Mouse (Mus musculus) E14TG2a.4 (cell line): ENCODE data around the gene Gspt1.

ENCODE experiments used
- H3K27me3 ChIP-seq: 2 replicates; pipeline ENCODE4 v1.6.1; 2014; ENCODE audit warnings: low read length, control low read depth; ENCODE audit not compliant: insufficient read depth
- H3K36me3 ChIP-seq: 2 replicates; pipeline ENCODE4 v1.6.1; 2014; ENCODE audit warnings: low read length, control low read depth; ENCODE audit not compliant: insufficient read depth
- H3K4me1 ChIP-seq: replicated peaks from 2 replicates; pipeline ENCODE4 v1.6.1; 2014; ENCODE audit warnings: low read depth, low read length, control low read depth
- H3K4me3 ChIP-seq: replicated peaks from 2 replicates; pipeline ENCODE4 v1.5.1; 2014; ENCODE audit warnings: mild to moderate bottlenecking, low read length
- H3K9me3 ChIP-seq: 2 replicates; pipeline ENCODE4 v1.6.1; 2014; ENCODE audit warnings: low read length, control low read depth
- CTCF ChIP-seq: conservative IDR thresholded peaks from 2 replicates; pipeline ENCODE4 v1.5.1; 2014; ENCODE audit warnings: low read length
- NANOG ChIP-seq: IDR thresholded peaks from 2 replicates; pipeline ENCODE4 v1.6.1; 2014; ENCODE audit warnings: borderline replicate concordance, low read length, mixed read lengths
- POU5F1 ChIP-seq: IDR thresholded peaks from 2 replicates; pipeline ENCODE4 v1.6.1; 2014; ENCODE audit warnings: low read length, borderline replicate concordance

The Gspt1 gene

GRCm38 (mm10) chr16:11197052-11197451 is 57.1 kb downstream of the Gspt1 start:
- TF ChIP-seq CTCF (no peak), NANOG (no peak), POU5F1 (no peak)

GRCm38 (mm10) chr16:11193231-11193630 is 60.9 kb downstream of the Gspt1 start:
- peaks cover 75% of the 10 kb centered on the region for H3K36me3 ChIP-seq
- no peaks in the 10 kb centered on the region for H3K9me3 ChIP-seq
- peaks cover 44% of the 10 kb centered on the region for H3K4me1 ChIP-seq
- TF ChIP-seq POU5F1: no peak
- no peak for TF ChIP-seq NANOG
- H3K27me3 ChIP-seq: no peaks in the 10 kb centered on the region
- no peak overlapping the region for H3K4me3 ChIP-seq

More at GRCm38 (mm10) chr16:11197052-11197451, 57.1 kb downstream of the Gspt1 start:
- peaks cover 76% of the 10 kb centered on the region for H3K4me1 ChIP-seq
- H3K36me3 ChIP-seq: peaks cover 99% of the 10 kb centered on the region
- H3K27me3 ChIP-seq: no peaks in the 10 kb centered on the region
- no peaks in the 10 kb centered on the region for H3K9me3 ChIP-seq
- no peak overlapping the region for H3K4me3 ChIP-seq

- H3K4me3 ChIP-seq: no peak overlapping the region
- H3K36me3 ChIP-seq: peaks cover 44% of the 10 kb centered on the region
- H3K4me1 ChIP-seq: peaks cover 42% of the 10 kb centered on the region
- H3K9me3 ChIP-seq: no peaks in the 10 kb centered on the region
- H3K27me3 ChIP-seq: peaks cover 5% of the 10 kb centered on the region
- TF ChIP-seq CTCF (no peak), NANOG (no peak), POU5F1 (no peak)
These were observed 64.0 kb downstream of the Gspt1 start for GRCm38 (mm10) chr16:11190150-11190549.

- TF ChIP-seq CTCF (no peak), POU5F1 (no peak), NANOG (no peak)
- Histone ChIP-seq H3K4me1 (peaks cover 34% of the 10 kb centered on the region), H3K4me3 (no peak overlapping the region), H3K27me3 (peaks cover 28% of the 10 kb centered on the region), H3K9me3 (peaks cover 5% of the 10 kb centered on the region), H3K36me3 (no peaks in the 10 kb centered on the region)
These were observed 76.7 kb downstream of the Gspt1 start for GRCm38 (mm10) chr16:11177404-11177803.

GRCm38 (mm10) chr16:11176884-11177244 is 77.3 kb downstream of the Gspt1 start:
- TF ChIP-seq NANOG: no peak
- TF ChIP-seq CTCF: no peak
- no peak for TF ChIP-seq POU5F1
- peaks cover 5% of the 10 kb centered on the region for H3K9me3 ChIP-seq
- H3K27me3 ChIP-seq: peaks cover 24% of the 10 kb centered on the region
- no peaks in the 10 kb centered on the region for H3K36me3 ChIP-seq
- H3K4me3 ChIP-seq: peak overlapping the region; percentile 98
- H3K4me1 ChIP-seq: peaks cover 38% of the 10 kb centered on the region

- Histone ChIP-seq H3K36me3 (no peaks in the 10 kb centered on the region), H3K4me1 (peaks cover 43% of the 10 kb centered on the region), H3K4me3 (peak within 1 kb of the TSS; percentile 98), H3K9me3 (peaks cover 5% of the 10 kb centered on the region), H3K27me3 (peaks cover 20% of the 10 kb centered on the region)
- no peak for TF ChIP-seq POU5F1
- TF ChIP-seq NANOG: no peak
- TF ChIP-seq CTCF: no peak
These were observed 77.8 kb downstream of the Gspt1 start, which contains the start of gene Zc3h7a for GRCm38 (mm10) chr16:11176208-11176883. Gene Zc3h7a, minus strand, starts transcription at chr16:11176393.

- TF ChIP-seq POU5F1 (no peak), NANOG (no peak), CTCF (no peak)
- Histone ChIP-seq H3K9me3 (peaks cover 5% of the 10 kb centered on the region), H3K4me3 (peak overlapping the region; percentile 98), H3K27me3 (peaks cover 20% of the 10 kb centered on the region), H3K36me3 (no peaks in the 10 kb centered on the region), H3K4me1 (peaks cover 50% of the 10 kb centered on the region)
These were observed 78.5 kb downstream of the Gspt1 start for GRCm38 (mm10) chr16:11175489-11176207.

GRCm38 (mm10) chr16:11175100-11175488 is 79.0 kb downstream of the Gspt1 start:
- Histone ChIP-seq H3K27me3 (peaks cover 20% of the 10 kb centered on the region), H3K4me3 (peak overlapping the region; percentile 98), H3K4me1 (peaks cover 52% of the 10 kb centered on the region), H3K9me3 (peaks cover 5% of the 10 kb centered on the region), H3K36me3 (no peaks in the 10 kb centered on the region)
- TF ChIP-seq CTCF (no peak), POU5F1 (no peak), NANOG (no peak)
